Mouse (Mus musculus) megakaryocyte, adult 5-6 weeks (primary cell): ENCODE measurements around the gene Cdc37l1. TPM values are rescaled to one million over a fixed set of nuclear protein-coding genes. Genes with fewer than 3 reads are reported as not detected.

ENCODE experiments used
- total RNA-seq, 2 experiments: library from RNA; stranded (forward) in 1 of 2; stranded (reverse) in 1 of 2; fragments of 153-499, 151-499 nt in 1 of 2; fragments of 221-1000, 200-1000 nt in 1 of 2; gene quantifications; 2 replicates each; pipeline versions ENCODE4 v1.2.3 to v1.2.4; 2015 to 2017

Gene Cdc37l1
- total RNA-seq, 2 experiments from 2014 or later: 28.3 to 33.3 TPM

Other genes with a start within 250 kb of the Cdc37l1 start
- gene Slc1a1, start 155.3 kb upstream of the Cdc37l1 start, total RNA-seq (2015): not detected in 2 replicates
- gene Slc1a1, start 155.3 kb upstream of the Cdc37l1 start, total RNA-seq (2017): not detected in 2 replicates
- 15.6 and 16.1 TPM in 2 replicates for gene Plpp6, start 26.4 kb upstream of the Cdc37l1 start, total RNA-seq (2015)
- 6.7 and 7.2 TPM in 2 replicates for gene Plpp6, start 26.4 kb upstream of the Cdc37l1 start, total RNA-seq (2017)
- gene 4430402I18Rik, start 22.6 kb upstream of the Cdc37l1 start, total RNA-seq (2015): 0.11 TPM in 1 of 2 replicates, not detected in the other
- 0.11 TPM in 1 of 2 replicates, not detected in the other for gene 4430402I18Rik, start 22.6 kb upstream of the Cdc37l1 start, total RNA-seq (2017)
- gene Ak3, start 57.6 kb downstream of the Cdc37l1 start, total RNA-seq (2015): 27.2 and 30.7 TPM in 2 replicates
- gene Ak3, start 57.6 kb downstream of the Cdc37l1 start, total RNA-seq (2017): 18.2 and 19.5 TPM in 2 replicates
- 3.2 and 5.0 TPM in 2 replicates for gene Rcl1, start 111.0 kb downstream of the Cdc37l1 start, total RNA-seq (2015)
- 11.7 TPM in 2 replicates for gene Rcl1, start 111.0 kb downstream of the Cdc37l1 start, total RNA-seq (2017)